Mouse (Mus musculus): ENCODE measurements around the gene Dgkd.
"Not testable (repeated sequence)": the region's sequence is repeated elsewhere in the genome, so short reads cannot be mapped to it uniquely, and the experiment has no call there.

Gene Dgkd

DNA sequence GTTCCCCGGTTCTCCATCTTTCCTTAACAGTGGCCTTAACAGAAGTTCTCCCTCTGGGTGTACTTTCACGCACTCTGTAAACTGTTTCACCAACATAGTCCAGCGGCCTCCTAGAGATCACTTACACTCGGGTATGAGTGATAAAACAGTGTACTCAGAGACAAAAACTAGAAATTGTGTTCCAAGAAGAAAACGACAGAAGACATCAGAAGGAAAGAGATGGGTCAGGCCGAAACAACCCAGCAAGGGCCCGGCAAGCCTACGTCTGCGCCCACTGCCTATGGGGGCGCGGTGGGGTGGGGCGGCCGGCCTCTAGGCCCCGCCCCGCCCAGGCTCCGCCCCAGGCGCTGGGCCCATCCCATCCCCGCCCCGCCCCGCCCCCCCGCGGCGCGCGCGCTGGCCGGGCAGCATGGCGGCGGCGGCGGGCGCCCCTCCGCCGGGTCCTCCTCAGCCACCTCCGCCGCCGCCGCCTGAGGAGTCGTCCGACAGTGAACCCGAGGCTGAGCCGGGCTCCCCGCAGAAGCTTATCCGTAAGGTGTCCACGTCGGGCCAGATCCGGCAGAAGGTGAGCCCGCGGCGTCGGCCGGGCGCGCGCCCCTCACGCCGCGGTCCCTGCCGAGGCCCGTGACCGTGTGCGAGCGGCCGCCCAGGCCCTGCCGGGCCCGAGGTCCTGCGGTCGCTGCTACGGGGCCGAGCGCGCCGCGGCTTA is at the start of gene Dgkd:
TSS of gene Dgkd (plus strand) at position 396 of the 709 bp plus-strand sequence.
- no peak for DNase-seq (ENCODE audit: extremely low spot score, low read depth, low spot score)

DNA sequence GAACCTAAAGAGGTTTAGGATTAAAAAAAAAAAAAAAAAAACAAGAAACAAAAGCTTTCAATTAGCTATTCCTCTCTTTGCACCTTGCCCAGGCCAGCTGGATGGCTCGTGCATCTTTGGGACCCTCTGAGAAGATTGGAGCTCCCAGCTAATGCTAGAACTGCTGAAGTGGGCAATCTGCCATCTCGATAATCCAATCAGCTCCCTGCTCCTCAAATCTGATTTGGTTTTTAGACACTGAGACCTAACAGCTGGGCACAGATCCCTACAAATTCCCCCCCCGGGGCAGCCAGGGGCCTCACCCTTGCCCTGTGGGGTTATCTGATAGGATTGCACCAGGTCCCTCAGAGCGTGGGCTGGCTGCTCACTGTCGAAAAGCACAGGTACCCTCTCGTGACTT is 49.5 kb upstream of the Dgkd start, which contains the start of gene Sag:
TSS of gene Sag (plus strand) at position 105 of the 400 bp plus-strand sequence.
- no peak for DNase-seq (ENCODE audit: extremely low spot score, low read depth, low spot score)

DNA sequence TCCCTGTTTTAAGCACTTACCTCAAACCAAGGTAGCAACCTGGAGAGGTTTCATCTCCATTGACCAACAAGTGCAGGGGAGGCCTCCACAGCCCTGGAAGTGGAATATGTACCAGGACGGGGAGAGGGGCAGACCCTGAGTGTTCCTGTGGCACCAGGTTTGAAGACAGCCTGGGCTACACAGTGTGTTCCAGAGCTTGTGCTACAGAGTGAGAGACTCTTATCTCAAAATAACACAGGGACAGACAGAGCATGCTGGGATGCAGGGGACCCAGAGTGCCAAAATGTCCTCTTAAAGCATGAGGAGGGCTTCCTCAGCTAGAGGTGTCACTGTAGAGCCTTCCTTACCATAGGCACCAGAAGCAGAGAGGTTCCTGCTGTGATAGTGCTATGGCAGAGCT is 45.3 kb upstream of the Dgkd start:
- DNase-seq (ENCODE audit: extremely low spot score, low read depth, low spot score), result no peak

DNA sequence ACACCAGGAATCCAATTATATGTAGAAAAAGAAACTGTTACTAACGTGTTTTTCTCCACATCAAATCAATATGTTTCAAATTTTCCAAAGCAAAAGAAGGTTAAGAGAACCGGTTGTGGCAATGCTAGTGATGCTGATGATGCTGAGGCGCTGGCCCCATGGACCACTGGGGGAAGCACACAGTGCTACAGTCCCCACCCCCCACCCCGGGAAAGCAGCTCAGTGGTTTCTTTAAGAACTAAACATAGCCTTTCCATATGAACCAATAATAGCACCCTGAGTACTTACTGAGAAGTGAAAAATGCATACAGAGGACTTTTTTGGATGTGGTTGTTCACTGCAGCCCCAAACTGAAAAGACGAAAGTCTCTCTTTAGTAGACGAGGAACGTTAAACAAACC is 41.7 kb upstream of the Dgkd start:
- no peak for DNase-seq (ENCODE audit: extremely low spot score, low read depth, low spot score)

DNA sequence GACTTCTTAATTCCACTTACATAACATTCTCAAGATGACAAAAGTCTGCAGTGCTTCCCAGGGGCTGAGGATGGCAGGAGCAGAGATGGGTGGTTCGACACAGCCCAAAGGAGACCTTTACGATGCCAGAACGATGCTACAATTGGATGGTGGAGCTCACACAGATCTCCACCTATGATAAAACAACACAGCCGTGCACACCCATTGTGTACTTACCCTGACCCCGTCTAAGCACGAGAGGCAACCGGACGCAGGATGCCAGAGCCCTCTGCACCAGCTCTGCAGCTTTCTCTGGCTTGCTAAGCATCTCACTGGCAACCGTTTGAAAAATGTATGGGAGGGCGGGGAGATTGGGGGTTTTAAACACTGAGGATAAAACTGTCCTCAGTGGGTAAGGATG is 41.0 kb upstream of the Dgkd start:
- no peak for DNase-seq (ENCODE audit: extremely low spot score, low read depth, low spot score)

DNA sequence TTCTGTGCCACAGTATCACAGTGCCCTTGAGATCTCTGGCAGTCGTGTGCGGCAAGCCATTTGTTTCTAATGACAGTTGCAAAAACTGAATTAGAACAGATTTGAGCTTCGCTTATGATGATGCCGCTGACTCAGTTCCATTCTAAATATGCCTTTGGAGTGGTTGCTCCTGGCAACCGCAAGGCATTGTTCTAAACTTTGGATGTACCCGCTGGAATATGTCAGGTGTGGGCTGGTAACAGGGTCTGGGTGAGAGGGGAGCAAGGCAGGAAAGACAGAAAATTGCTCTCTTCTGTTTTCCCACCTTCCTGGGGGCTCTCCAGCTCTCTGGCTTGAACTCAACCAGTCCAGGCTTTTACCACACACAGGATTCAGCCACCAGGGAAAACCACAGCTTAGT is 39.9 kb upstream of the Dgkd start:
- no peak for DNase-seq (ENCODE audit: extremely low spot score, low read depth, low spot score)

DNA sequence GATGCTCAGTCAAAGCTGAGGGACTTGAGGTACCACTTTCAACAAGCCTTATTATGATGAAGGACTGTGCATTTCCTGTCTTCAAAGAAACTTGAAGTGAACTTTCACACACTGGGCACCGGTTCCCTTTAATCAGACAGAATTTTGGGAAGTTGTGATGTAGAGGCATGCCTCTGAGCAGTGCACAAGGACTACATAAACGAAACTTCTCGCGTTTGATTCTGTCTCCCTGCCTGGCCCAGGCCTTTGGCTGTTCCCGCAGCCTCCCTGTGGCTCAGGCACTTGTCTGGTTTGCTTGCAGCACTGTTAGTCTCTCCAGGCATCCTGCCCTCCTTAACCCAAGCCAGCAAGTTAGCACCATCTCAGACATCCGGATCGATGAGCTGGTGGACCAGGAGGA is 39.4 kb upstream of the Dgkd start:
- no peak for DNase-seq (ENCODE audit: extremely low spot score, low read depth, low spot score)

DNA sequence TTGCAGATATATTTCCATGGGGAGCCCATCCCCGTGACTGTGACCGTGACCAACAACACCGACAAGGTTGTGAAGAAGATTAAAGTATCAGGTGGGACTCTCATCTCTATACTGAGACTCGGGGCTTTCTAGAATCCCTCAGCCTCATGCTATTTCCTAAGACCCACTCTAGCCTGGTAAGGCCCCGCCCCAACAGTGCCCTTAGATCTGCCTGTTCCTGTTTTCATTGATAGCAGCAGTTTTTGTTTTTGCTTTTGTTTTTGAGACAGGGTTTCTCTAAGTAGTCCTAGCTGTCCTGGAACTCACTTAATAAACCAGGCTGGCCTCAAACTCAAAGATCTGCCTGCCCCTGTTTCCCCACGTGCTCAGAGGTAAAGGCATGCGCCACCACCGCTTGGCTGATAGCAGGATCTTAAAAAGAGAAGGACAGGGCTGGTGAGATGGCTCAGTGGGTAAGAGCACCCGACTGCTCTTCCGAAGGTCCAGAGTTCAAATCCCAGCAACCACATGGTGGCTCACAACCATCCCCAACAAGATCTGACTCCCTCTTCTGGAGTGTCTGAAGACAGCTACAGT is 28.6 kb upstream of the Dgkd start:
- DNase-seq (ENCODE audit: extremely low spot score, low read depth, low spot score), result no peak

DNA sequence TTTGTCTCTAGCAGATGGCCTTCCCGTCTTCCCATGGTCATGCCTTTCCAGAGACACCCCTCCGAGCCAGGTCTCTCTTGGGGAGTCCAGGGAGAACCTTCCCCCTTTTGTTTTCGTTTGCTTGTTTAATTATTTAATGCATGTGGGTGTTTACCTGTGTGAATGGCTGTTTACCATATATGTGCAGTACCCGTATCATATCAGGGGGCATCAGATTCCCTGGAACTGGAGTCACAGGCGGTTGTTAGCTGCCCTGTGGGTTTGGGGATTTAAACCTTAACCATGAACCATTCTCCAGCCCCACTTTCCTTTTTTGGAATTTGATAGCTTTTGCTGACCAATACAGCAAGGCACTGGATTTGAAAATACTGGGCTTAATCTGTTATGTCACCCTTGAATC is 27.8 kb upstream of the Dgkd start:
- DNase-seq (ENCODE audit: extremely low spot score, low read depth, low spot score), result no peak

DNA sequence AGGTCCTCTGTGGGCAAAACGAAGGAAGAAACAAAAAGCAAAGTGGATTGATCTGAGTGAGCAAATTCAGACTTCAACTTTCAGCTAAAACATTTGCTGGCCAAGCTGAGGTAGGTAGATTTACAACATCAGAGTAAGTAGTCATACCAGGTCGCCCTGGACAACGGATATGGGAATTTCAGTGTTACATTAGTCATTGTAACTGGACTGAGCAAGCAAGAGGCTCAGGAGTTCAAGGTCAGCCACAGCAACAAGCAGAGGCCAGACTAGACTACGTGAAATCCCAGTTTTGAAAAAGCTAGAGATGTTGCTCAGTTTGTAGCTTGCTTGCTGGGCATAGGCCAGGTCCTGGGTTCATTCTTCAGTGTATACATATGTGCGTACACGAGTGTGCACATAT is 27.1 kb upstream of the Dgkd start:
- no peak for DNase-seq (ENCODE audit: extremely low spot score, low read depth, low spot score)

DNA sequence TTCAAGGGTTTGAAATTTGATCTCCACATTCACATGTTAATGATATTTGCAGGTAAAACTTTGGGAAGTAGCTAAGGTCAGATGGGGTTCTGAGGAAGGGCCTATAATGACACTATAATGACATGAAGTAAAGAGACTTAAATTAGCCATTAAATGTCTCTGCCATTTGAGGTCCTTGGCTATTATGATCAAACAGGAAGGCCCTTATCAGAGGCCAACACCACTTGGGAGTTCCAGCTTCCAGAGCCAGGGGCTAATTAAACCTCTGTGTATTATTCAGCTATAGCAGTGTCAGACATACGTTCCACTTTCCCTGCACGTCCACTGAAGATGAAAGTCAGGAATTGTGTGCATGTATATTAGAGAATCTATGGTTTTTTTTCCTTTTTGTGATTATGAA is 26.6 kb upstream of the Dgkd start:
- no peak for DNase-seq (ENCODE audit: extremely low spot score, low read depth, low spot score)

DNA sequence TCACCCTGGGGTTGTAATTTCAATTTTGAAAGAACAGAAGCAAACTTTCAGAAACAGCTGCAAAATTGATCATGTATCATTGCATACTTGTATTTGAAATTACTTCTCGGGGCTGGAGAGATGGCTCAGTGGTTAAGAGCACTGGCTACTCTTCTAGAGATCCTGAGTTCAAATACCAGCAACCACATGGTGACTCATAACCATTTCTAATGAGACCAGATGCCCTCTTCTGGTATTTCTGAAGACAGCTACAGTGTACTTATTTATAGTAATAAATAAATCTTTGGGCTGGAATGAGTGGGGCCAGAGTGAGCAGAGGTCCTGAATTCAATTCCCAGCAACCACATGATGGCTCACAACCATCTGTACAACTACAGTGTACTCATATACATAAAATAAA is 25.6 kb upstream of the Dgkd start:
- DNase-seq (ENCODE audit: extremely low spot score, low read depth, low spot score), result not testable (repeated sequence)

DNA sequence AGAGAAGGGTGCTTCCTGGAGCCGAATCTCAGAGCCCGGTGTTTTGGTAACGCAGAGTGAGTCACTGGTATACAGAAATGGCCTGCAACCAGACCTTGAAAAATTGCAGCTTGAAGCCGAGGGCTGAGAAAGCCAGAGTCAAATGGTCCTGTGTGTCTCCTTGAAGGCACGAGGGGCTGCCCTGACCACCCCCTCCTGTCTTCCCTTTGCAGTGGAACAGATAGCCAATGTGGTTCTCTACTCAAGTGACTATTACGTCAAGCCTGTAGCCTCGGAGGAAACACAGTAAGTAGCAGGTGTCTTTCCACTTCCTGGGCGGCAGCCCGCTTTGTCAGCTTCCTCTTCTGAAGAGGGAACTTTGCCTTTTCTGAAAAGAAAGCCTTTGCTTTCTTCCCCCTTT is 24.9 kb upstream of the Dgkd start:
- no peak for DNase-seq (ENCODE audit: extremely low spot score, low read depth, low spot score)

DNA sequence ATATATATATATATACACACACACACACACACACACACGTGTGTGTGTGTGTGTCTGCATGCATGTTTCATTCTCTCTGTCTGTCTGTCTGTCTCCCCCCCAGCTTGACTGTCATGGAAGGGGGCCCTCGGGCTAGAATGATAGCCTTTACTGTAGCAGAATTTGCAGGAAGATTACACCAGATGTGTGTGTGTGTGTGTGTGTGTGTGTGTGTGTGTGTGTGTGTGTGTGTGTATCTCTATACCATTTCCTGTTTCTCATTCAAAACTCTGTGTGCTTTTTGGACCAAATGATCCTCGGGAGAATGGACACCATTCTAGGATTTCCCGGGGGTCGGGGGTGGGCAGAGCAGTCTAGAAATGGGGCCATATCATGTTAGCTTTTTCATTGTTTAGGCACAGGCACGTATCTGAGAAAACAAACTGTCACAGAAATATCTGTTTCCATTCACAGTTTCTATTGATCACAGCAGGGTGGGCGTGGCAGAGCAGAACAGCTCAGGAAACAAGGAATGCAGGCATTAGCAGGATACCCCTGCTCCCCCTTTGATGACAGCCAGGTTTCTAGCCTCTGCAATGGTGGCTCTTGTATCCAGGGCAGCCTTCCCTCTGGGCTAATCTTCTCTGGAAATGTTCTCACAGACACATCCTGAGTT is 24.0 kb upstream of the Dgkd start:
- no peak for DNase-seq (ENCODE audit: extremely low spot score, low read depth, low spot score)

DNA sequence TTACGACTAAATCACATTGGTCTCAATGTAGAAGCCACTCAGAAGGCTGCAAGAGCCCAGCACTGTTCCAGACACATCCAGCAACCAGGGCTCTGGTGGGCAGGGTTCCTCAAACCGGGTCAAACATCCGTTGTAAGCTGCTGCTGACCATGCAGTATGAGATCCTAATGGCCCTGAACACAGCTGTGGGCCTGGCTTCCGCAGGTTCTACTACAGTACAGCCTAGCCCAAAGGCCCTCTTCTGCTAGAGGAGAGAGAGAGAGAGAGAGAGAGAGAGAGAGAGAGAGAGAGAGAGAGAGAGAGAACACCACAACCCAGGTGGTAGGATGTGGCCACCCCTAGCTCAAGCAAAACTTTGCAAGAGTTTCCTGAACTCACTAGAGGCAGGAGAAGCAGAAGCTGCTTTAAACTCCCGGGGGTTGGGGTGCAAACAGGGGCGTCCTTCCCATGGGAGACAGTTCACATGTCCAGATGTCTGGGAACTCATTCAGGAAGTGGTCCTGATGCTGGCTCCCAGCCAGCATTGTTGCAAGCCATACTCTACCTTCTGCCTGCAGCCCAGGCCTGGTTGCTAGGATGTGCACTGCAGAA is 23.4 kb upstream of the Dgkd start:
- no peak for DNase-seq (ENCODE audit: extremely low spot score, low read depth, low spot score)

DNA sequence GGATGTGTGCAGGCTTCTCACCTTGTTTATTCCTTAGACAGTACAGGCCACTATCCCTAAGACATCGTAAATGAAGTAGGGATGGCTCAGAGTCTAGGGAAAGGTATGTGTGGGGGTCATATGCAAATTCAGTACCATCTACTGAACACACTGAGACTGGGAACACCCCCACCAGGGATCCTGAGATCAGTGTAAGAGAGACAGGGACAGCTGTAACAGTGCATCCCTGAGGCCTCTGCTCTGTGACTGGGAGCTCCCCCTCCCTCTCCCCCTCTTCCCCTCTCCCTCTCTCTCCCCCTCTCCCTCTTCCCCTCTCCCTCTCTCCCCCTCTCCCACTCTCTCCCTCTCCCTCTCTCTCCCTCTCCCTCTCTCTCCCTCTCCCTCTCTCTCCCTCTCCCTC is 16.6 kb upstream of the Dgkd start:
- DNase-seq (ENCODE audit: extremely low spot score, low read depth, low spot score), result no peak

DNA sequence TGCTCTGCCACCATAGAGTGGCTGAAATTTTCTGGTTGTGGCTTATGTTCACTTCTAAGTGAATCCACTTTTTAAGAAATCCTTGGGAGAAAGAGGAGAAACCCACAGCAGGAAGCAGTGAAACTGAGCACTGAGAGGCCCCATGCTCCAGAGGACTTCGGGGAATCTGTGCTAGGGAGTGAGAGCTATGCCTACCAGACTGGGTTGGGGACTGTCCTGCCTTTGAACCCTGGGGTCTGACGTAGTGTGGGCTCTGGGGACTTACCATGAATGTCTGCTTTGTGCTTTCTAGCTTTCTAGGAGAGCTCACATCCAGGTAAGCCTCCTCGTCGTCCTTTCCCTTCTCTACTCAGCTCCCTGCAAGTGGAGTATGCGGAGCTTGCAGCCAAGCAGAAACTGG is 16.1 kb upstream of the Dgkd start:
- no peak for DNase-seq (ENCODE audit: extremely low spot score, low read depth, low spot score)

DNA sequence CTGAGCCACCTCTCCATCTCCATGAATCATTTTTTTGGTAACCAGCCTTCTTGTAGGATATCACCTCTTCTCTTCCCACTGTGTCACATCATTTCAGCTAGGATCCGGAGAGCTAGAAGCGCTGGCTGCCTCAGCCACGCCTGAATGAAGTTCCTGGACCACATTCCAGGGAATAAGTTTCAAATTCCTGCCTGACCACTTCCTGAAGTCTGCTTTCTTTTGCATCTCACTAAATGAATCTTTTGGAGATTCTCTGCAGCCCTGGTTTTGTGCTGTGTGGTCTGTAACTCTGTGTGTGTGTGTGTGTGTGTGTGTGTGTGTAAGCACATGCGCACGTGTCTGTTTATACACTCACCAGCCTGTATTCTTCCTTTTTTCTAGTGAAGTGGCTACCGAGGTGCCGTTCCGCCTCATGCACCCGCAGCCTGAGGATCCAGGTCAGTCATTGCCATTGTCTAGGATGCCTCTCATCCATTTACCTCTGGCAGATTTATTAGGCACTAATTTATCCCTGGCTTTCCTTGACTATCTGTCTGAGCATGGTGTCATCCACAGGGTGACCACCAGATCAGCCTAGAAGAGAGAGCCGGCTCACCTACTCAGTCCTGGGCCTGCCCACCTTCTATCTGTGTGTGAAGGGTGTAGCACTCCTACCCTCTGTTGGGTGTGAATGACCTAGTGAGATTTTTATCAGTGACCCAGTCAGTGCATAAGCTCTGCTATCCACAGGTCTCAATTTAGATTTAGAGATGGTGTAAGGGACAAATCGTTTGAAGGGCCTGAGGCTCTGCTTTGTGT is 12.5 kb upstream of the Dgkd start:
- no peak for DNase-seq (ENCODE audit: extremely low spot score, low read depth, low spot score)

DNA sequence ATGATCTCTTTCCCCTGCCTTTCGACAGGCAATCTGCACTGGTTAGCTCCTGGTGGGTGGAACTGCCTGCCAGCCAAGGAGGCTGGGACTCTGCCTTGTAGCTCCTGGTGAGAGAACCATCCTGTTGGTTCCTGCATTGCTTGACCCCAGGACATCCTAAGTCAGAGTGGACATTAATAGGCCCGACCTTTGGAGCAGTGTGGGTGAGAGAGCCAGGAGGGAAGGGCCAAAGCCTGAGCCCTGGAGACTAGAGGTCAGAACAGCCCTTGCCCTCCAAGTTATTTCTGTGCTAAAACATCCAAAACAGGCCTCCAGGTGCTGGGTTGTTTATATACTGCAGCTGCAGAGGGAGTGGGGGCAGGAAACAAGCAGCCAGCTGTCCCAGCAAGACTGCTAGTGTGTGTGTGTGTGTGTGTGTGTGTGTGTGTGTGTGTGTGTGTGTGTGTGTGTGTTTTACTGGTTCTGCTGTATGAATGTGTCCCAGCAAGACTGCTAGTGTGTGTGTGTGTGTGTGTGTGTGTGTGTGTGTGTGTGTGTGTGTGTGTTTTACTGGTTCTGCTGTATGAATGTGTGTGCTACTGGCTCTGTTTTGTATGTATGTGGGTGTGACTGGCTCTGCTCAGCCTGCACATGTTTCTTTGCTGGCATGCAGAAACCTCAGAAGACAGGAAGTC is 6.1 kb upstream of the Dgkd start:
- DNase-seq (ENCODE audit: extremely low spot score, low read depth, low spot score), result no peak

DNA sequence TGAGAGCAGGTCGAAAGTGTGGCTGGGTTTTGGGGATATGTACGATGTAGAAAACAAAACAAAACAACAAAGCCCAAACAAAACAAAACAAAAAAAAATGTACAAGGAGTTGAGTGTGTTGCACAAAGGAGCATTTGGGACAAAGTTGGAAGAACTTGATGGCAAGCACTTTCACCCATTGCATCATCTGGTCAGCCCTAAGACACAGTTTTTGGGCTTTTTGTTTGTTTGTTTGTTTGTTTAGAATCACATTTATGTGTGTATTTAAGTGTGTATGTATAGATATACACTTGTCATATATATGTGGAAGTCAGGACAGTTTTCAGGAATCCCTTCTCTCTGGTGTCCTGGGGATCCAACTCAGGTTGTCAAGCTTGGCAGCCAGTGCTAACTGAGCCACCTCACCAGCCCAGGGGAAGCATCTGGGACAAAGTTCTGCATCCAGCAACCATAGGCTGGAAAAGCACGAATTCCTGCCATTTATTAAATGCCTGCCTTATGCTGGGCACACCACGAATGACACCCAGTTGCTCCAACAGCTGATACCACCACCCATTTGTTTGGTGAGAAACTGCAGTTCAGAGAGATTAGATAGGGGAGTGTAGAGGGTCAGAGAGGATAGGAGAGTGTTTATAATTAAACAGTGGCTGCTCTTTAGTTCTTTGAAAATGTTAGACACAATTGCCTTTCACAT is 5.5 kb upstream of the Dgkd start:
- DNase-seq (ENCODE audit: extremely low spot score, low read depth, low spot score), result no peak
